Mouse (Mus musculus): Measurements from ENCODE around the gene Mical2. TPM values are rescaled to one million over a fixed set of nuclear protein-coding genes. Genes with fewer than 3 reads are reported as not detected.
A peak's percentile ranks its signal among the peaks of the same experiment; 100 is the strongest.

Gene Mical2
- 7.9 and 8.3 TPM in 2 replicates for polyA plus RNA-seq (2015; fragmentation: Nextera tagmentation; extraction: Ambion mirVana)

DNA sequence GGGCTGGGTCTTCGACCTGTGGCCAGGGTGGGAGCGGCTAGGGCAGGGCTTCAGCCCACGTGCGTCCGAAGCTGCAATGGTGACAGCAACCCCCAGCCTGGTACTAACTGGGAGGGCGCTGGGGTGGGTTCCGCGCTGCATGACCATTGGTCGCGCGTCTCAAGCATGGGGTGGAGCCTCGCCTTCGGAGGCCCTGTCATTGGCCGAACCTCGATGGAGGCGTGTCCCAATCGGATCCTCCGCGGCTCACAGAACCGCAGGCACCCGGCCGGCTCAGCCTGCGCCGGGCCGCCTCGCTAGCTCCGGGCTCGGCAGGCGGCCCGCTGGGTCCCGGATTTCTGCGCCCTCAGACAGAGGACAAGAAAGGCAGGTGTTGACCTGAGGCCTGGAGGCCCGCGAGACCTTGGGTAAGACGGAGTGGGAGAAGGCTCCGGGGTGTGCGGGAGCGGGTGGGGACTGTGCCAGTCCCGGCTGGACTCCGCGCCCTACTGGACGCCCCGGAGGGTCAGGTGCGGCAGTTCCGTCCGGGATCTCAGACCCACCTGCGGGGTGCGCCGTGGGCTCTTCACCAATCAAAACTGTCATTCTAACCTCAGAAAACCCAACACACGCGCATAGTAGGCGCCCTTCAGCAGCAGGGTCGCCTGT, at the start of gene Mical2:
TSS of gene Mical2 (plus strand) at position 242 of the 648 bp plus-strand sequence.
- Histone ChIP-seq H3K9ac (replicated peaks; ENCODE audit: low read length) (peak within 1 kb of the TSS; percentile 69), H3K4me3 (ENCODE audit: low read length) (peak within 1 kb of the TSS; percentile 69), H3K27ac (ENCODE audit: low read length) (no peak within 1 kb of the TSS), H3K4me2 (replicated peaks; ENCODE audit: low read depth, low read length) (peak within 1 kb of the TSS; percentile 96), H3K4me1 (ENCODE audit: insufficient read depth, low read length) (peaks cover 24% of the 10 kb centered on the region), H3K9me3 (ENCODE audit: low read length) (no peaks in the 10 kb centered on the region), H3K27me3 (ENCODE audit: insufficient read depth, low read length) (peaks cover 5% of the 10 kb centered on the region; the same call in 1 of the 2 replicates), H3K36me3 (ENCODE audit: insufficient read depth, low read length) (no peaks in the 10 kb centered on the region)
- WGBS, result 0% methylated on average over 53 of the region's 53 CpGs
- ATAC-seq (ENCODE audit: low FRiP score, low TSS enrichment), result peak; percentile 97

DNA sequence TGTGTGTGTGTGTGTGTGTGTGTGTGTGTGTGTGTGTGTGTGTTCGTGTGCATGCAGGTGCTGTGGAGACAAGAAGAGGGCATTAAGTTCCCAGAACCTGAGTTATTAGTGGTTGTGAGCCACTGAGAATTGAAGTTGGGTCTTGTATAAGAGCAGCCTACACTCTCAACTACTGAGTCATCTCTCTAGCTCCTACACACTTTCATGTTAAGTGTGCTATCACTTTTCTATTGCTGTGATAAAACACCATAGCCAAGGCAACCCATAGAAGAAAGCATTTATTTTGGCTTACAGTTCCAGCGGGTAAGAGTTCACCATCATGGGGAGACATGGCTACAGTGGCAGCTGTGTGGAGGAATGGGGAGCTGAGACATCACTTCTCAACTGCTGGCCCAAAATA, 49.0 kb upstream of the Mical2 start:
- Histone ChIP-seq H3K9ac (replicated peaks; ENCODE audit: low read length) (no peak overlapping the region), H3K4me3 (ENCODE audit: low read length) (no peak overlapping the region), H3K4me2 (replicated peaks; ENCODE audit: low read depth, low read length) (no peak overlapping the region), H3K27ac (ENCODE audit: low read length) (no peak overlapping the region), H3K4me1 (ENCODE audit: insufficient read depth, low read length) (peaks cover 10% of the 10 kb centered on the region; the same call in 1 of the 2 replicates), H3K9me3 (ENCODE audit: low read length) (no peaks in the 10 kb centered on the region), H3K36me3 (ENCODE audit: insufficient read depth, low read length) (no peaks in the 10 kb centered on the region), H3K27me3 (ENCODE audit: insufficient read depth, low read length) (no peaks in the 10 kb centered on the region)
- 91% methylated on average over 2 of the region's 2 CpGs for WGBS
- ATAC-seq (ENCODE audit: low FRiP score, low TSS enrichment), result no peak

DNA sequence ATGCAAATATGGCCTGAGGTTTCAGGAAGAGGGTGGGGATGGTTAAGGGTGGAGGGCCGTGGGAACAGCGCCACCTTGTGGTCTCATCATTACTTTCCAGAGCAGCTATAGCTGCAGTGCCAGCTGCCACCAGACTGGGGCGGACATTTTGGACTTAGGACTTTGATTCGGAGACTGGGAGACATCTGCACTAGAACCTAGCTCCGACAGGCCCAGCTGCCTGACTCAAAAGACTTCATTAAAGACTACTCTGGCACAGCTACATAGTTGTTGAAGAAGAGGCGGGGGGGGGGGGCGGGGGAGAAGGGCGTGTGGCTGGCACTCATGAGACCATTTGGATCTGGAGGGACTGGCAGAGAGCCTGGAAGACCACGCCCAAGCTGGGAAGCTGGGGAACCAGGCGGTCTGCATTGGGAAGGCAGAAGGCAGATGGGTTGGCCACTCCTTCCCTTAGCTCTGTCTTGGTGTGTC, 45.4 kb upstream of the Mical2 start:
- 0 out of 2 replicates have a peak overlapping the region, but pooled peaks have one; percentile 29 for H3K9ac ChIP-seq (replicated peaks; ENCODE audit: low read length)
- peak; percentile 84 for ATAC-seq (ENCODE audit: low FRiP score, low TSS enrichment)
- 12% methylated on average over 10 of the region's 10 CpGs for WGBS
- peaks cover 7% of the 10 kb centered on the region; the same call in 1 of the 2 replicates for H3K4me1 ChIP-seq (ENCODE audit: insufficient read depth, low read length)
- H3K9me3 ChIP-seq (ENCODE audit: low read length), result no peaks in the 10 kb centered on the region
- H3K4me2 ChIP-seq (replicated peaks; ENCODE audit: low read depth, low read length), result peak overlapping the region; percentile 44
- peak overlapping the region; percentile 13; the same call in 1 of the 2 replicates for H3K4me3 ChIP-seq (ENCODE audit: low read length)
- H3K27ac ChIP-seq (ENCODE audit: low read length), result no peak overlapping the region
- no peaks in the 10 kb centered on the region for H3K36me3 ChIP-seq (ENCODE audit: insufficient read depth, low read length)
- no peaks in the 10 kb centered on the region for H3K27me3 ChIP-seq (ENCODE audit: insufficient read depth, low read length)

- no peak overlapping the region for H3K9ac ChIP-seq (replicated peaks; ENCODE audit: low read length)
- no peak overlapping the region for H3K27ac ChIP-seq (ENCODE audit: low read length)
- peaks cover 14% of the 10 kb centered on the region for H3K4me1 ChIP-seq (ENCODE audit: insufficient read depth, low read length)
- no peaks in the 10 kb centered on the region for H3K36me3 ChIP-seq (ENCODE audit: insufficient read depth, low read length)
- no peaks in the 10 kb centered on the region for H3K9me3 ChIP-seq (ENCODE audit: low read length)
- no peak overlapping the region for H3K4me3 ChIP-seq (ENCODE audit: low read length)
- no peaks in the 10 kb centered on the region for H3K27me3 ChIP-seq (ENCODE audit: insufficient read depth, low read length)
- ATAC-seq (ENCODE audit: low FRiP score, low TSS enrichment), result peak; percentile 23
- no peak overlapping the region for H3K4me2 ChIP-seq (replicated peaks; ENCODE audit: low read depth, low read length)
- 36% methylated on average over 5 of the region's 5 CpGs for WGBS
Observed at GRCm38 (mm10) chr7:112183258-112183841, 42.3 kb upstream of the Mical2 start.

DNA sequence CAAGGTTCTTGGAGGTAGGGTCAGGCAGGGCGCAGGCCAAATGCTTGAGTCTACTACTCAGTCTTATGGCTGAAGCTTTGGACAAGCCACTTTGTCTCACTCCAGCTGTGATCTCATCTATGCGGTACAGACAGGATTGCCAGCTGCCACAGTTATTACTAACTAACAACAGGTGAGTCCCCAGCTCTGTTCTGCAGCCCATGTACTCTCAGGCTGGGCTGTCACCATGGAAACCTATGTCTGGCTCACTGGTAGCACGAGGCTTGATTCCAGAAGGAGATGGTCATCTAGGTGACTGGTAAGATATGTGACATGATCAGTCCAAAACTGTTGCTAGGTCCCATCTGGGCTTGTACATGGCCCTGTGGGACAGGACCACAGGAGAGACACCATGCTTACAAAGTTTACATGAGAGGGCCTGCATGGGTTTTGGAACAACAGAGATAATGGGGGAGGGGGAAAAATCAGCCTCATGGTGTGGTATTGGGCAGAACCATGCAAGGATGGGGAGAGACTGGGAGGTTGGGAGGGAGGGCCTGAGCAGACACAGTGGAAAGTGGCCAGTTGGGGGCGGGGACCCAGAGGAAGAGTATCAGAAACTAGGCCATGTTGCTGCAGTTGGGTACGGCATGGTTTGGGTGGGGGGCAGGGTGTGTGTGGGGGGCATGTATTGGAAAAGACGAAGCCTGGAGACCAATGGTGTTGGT, 41.0 kb upstream of the Mical2 start:
- ATAC-seq (ENCODE audit: low FRiP score, low TSS enrichment), result no peak
- no peak overlapping the region for H3K9ac ChIP-seq (replicated peaks; ENCODE audit: low read length)
- no peak overlapping the region for H3K4me3 ChIP-seq (ENCODE audit: low read length)
- WGBS, result 78% methylated on average over 6 of the region's 6 CpGs
- H3K9me3 ChIP-seq (ENCODE audit: low read length), result no peaks in the 10 kb centered on the region
- no peak overlapping the region for H3K27ac ChIP-seq (ENCODE audit: low read length)
- H3K36me3 ChIP-seq (ENCODE audit: insufficient read depth, low read length), result no peaks in the 10 kb centered on the region
- H3K4me1 ChIP-seq (ENCODE audit: insufficient read depth, low read length), result peaks cover 14% of the 10 kb centered on the region
- no peak overlapping the region for H3K4me2 ChIP-seq (replicated peaks; ENCODE audit: low read depth, low read length)
- H3K27me3 ChIP-seq (ENCODE audit: insufficient read depth, low read length), result no peaks in the 10 kb centered on the region

- no peak overlapping the region for H3K9ac ChIP-seq (replicated peaks; ENCODE audit: low read length)
- H3K9me3 ChIP-seq (ENCODE audit: low read length), result no peaks in the 10 kb centered on the region
- no peak overlapping the region for H3K4me3 ChIP-seq (ENCODE audit: low read length)
- no peak overlapping the region for H3K27ac ChIP-seq (ENCODE audit: low read length)
- no peaks in the 10 kb centered on the region for H3K27me3 ChIP-seq (ENCODE audit: insufficient read depth, low read length)
- H3K4me1 ChIP-seq (ENCODE audit: insufficient read depth, low read length), result peaks cover 10% of the 10 kb centered on the region
- WGBS, result 38% methylated on average over 9 of the region's 9 CpGs
- ATAC-seq (ENCODE audit: low FRiP score, low TSS enrichment), result no peak
- no peaks in the 10 kb centered on the region for H3K36me3 ChIP-seq (ENCODE audit: insufficient read depth, low read length)
- H3K4me2 ChIP-seq (replicated peaks; ENCODE audit: low read depth, low read length), result no peak overlapping the region
Observed at GRCm38 (mm10) chr7:112185226-112185745, 40.4 kb upstream of the Mical2 start.

GRCm38 (mm10) chr7:112186871-112187270, 38.8 kb upstream of the Mical2 start:
- Histone ChIP-seq H3K36me3 (ENCODE audit: insufficient read depth, low read length) (no peaks in the 10 kb centered on the region), H3K4me1 (ENCODE audit: insufficient read depth, low read length) (peaks cover 7% of the 10 kb centered on the region), H3K4me3 (ENCODE audit: low read length) (no peak overlapping the region), H3K4me2 (replicated peaks; ENCODE audit: low read depth, low read length) (no peak overlapping the region), H3K27me3 (ENCODE audit: insufficient read depth, low read length) (no peaks in the 10 kb centered on the region), H3K9me3 (ENCODE audit: low read length) (no peaks in the 10 kb centered on the region), H3K9ac (replicated peaks; ENCODE audit: low read length) (no peak overlapping the region), H3K27ac (ENCODE audit: low read length) (no peak overlapping the region)
- no peak for ATAC-seq (ENCODE audit: low FRiP score, low TSS enrichment)
- WGBS, result 77% methylated on average over 7 of the region's 7 CpGs

- H3K4me2 ChIP-seq (replicated peaks; ENCODE audit: low read depth, low read length), result no peak overlapping the region
Observed at GRCm38 (mm10) chr7:112187536-112188459, 37.9 kb upstream of the Mical2 start.

DNA sequence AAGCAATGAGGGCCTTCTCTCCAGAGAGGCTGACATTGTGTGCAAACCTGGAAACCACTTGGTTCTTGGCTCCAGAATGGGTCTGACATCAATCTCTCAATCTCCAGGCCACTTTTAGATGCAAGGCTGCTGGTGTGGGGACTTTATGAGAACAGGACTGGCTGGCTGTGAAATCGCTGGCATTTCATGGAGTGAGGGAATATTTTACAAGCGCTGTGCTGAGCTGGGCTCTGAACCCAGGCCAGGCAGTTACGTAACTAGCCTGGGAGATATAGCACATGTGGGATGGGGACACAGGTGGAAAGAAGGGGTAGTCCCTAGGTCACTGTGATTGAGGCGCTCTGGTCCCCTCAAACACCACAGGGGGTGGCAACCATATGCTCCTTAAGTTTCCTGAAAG, 33.4 kb upstream of the Mical2 start:
- no peaks in the 10 kb centered on the region for H3K9me3 ChIP-seq (ENCODE audit: low read length)
- no peaks in the 10 kb centered on the region for H3K27me3 ChIP-seq (ENCODE audit: insufficient read depth, low read length)
- H3K27ac ChIP-seq (ENCODE audit: low read length), result no peak overlapping the region
- no peak overlapping the region for H3K4me2 ChIP-seq (replicated peaks; ENCODE audit: low read depth, low read length)
- H3K4me1 ChIP-seq (ENCODE audit: insufficient read depth, low read length), result peaks cover 7% of the 10 kb centered on the region
- no peak for ATAC-seq (ENCODE audit: low FRiP score, low TSS enrichment)
- H3K9ac ChIP-seq (replicated peaks; ENCODE audit: low read length), result no peak overlapping the region
- no peaks in the 10 kb centered on the region for H3K36me3 ChIP-seq (ENCODE audit: insufficient read depth, low read length)
- H3K4me3 ChIP-seq (ENCODE audit: low read length), result no peak overlapping the region
- WGBS, result 78% methylated on average over 4 of the region's 4 CpGs

More at GRCm38 (mm10) chr7:112187536-112188459, 37.9 kb upstream of the Mical2 start:
- Histone ChIP-seq H3K27me3 (ENCODE audit: insufficient read depth, low read length) (no peaks in the 10 kb centered on the region), H3K9me3 (ENCODE audit: low read length) (no peaks in the 10 kb centered on the region), H3K27ac (ENCODE audit: low read length) (no peak overlapping the region), H3K9ac (replicated peaks; ENCODE audit: low read length) (no peak overlapping the region), H3K4me1 (ENCODE audit: insufficient read depth, low read length) (peaks cover 7% of the 10 kb centered on the region), H3K36me3 (ENCODE audit: insufficient read depth, low read length) (no peaks in the 10 kb centered on the region), H3K4me3 (ENCODE audit: low read length) (no peak overlapping the region)
- WGBS, result 33% methylated on average over 13 of the region's 13 CpGs
- 0 out of 2 replicates have a peak, but pooled peaks have one; percentile 8 for ATAC-seq (ENCODE audit: low FRiP score, low TSS enrichment)
